Mouse (Mus musculus) c-Kit-positive CD71-positive TER-119-positive erythroid progenitor cells, embryonic 14.5 days (primary cell): ENCODE data around the gene Prim2.

Experiments used
- DNase-seq: peaks from one replicate; pipeline ENCODE4 v3.0.0-alpha.2; 2013; ENCODE audit warnings: low spot score

The Prim2 gene

GRCm38 (mm10) chr1:33541708-33542107 is 127.9 kb downstream of the Prim2 start:
- DNase-seq: no peak

GRCm38 (mm10) chr1:33537948-33538347 is 131.6 kb downstream of the Prim2 start:
- DNase-seq: no peak

DNA sequence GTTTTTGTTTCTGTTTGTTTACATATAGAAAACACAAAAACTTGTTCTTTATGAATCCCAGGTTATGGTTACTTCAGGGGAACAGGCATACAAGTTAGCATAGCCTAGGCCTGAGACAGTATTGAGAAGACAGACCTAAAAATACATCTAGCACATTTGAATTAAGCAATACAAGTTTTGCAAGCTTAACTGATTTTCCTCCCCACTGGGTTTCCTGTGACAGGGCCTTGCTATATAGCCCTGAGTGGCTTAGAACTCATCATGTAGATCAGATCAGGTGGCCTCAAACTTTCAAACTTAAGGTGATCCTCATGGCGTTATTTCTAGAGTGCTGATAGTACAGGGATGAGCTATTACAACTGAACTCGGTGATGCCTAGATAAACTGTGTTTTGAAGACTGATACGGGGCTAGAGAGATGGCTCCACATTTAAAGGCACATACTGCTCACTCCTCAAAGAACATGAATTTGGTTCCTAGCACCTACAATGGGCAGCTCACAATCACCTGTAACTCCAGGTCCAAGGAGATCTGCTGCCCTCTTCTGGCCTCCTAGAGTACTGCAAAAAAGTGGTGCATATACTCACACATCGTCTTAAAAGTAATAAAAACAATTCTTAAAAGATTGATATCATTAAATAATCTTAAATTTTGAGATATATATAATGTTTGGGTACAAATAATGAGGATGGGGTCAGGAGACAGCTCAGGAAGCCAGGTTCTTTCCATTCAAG is 133.2 kb downstream of the Prim2 start:
- no peak for DNase-seq

DNA sequence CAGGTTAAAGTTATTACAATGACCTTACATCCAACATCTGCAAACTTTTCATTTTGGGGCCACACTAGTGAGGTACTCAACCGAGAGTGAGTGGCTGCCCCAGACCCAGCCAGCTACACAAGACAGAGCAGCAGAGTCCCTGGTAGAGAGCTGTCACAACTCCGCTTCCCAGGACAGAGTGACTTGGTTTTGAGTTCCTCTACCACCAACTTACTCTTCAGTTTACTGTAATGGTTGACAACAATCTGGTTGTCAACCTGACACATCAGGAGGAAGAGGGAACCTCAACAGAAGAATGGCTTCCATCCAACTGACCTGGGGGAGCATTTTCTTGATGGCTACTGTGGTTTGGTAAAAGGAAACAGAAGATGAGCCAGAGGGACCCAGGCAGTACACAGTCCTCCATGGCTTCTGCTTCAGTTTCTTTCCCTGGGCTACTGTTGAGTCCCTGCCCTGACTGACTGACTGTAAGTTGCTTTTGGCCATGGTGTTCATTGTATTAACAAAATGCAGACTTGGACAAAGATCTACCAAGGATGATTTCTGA is 134.4 kb downstream of the Prim2 start:
- DNase-seq: no peak

DNA sequence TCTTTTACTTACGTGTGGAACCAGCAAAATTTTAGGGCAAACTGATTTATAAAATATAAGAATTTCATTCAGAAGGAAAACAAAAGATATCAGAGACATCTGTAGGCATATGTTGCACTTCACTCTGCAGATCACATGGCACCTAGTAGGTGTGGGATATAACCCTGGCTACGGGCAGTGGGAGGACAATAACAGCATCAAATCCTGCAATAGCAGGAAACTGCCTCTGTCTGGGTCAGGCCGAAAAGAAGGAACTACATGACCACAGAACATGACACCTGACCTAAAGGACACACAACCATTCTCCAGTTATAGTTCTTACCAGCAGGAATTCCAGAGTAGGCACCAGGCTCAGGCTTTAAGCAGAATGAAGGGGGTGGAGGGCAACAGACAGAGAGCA is 137.7 kb downstream of the Prim2 start:
- no peak for DNase-seq

GRCm38 (mm10) chr1:33531097-33531856 is 138.3 kb downstream of the Prim2 start:
- DNase-seq: peak; percentile 34

GRCm38 (mm10) chr1:33530491-33530890 is 139.1 kb downstream of the Prim2 start:
- DNase-seq: no peak

DNA sequence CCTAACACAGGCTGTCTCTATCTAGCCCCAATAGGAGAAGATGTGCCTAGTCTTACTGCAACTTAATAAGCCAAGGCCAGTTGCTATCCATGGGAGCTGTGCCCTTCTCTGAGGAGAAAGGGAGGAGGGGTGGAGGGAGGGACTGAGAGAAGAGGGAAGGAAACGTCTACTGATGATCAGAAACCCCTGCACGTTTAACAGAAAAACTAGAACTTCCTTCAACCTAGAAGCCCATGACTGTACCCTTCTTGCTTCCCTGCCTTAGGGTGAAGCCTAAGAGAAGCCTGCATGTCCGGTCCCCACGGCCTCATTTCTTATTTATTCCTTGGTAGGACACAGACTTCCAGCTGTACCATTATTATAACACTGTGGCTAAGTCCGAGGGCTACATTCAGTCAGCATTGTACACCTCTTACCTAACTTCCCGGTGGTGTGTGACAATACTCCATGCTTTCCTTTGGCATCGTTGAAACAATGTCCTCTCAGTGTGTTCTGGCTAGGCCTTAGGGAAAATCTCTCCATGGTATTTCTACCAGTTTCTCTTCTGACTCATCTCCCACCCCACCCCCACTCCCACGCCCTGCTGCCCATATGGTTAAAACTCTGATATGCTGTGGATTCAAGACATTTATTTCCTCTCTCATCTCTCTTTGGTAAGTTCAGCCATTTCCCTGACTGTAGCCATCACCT is 139.9 kb downstream of the Prim2 start:
- DNase-seq: no peak

DNA sequence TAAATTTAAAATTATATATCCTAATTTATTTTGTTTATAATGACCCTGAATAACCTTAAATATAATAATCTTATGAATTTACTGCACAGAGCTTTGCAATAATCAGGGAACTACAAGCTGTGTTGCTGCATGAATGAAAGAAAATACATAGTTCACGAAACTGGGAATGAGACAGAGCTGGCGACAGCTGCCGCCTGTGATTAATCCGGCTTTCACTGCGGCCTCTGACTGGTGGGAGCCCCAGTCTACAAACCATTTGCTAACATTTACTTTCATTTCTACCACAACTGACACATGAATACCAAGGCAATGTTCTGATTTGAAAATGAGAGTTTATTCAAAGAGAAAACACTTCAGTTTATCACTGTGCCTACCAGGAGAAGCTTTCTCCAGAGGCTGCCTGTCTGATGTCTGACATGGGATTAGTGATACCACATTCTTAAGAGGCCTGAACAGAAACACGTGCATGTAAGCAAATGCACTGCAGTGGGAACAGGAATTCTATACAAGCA is 142.2 kb downstream of the Prim2 start:
- DNase-seq: no peak

- DNase-seq: no peak
Observed at GRCm38 (mm10) chr1:33523223-33523622, 146.4 kb downstream of the Prim2 start.

GRCm38 (mm10) chr1:33515124-33515523 is 154.5 kb downstream of the Prim2 start:
- DNase-seq: no peak

DNA sequence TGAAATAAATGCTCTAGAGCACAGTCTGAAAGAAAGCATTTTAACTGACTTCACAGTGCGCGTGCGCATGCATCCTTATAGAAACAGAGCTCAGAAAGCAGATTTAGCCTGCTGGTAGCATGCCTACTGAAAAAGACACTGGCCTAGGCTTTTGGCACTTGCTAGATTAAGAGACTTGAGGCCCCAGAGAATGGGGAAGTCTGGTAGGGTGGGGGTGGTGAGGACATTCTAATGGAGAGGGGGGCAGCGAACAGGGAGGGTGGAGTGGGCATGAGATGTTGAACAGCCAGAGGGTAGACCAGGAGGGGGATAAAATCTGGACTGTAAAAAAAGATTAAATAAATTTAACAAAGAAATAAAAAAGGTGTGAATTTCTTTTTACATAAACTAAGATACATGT is 158.3 kb downstream of the Prim2 start:
- DNase-seq: no peak

- DNase-seq: no peak
Observed at GRCm38 (mm10) chr1:33504371-33504770, 165.2 kb downstream of the Prim2 start.

- DNase-seq: no peak
Observed at GRCm38 (mm10) chr1:33502890-33503289, 166.7 kb downstream of the Prim2 start.

GRCm38 (mm10) chr1:33502298-33502697 is 167.3 kb downstream of the Prim2 start:
- no peak for DNase-seq

- no peak for DNase-seq
Observed at GRCm38 (mm10) chr1:33500111-33500510, 169.5 kb downstream of the Prim2 start.

DNA sequence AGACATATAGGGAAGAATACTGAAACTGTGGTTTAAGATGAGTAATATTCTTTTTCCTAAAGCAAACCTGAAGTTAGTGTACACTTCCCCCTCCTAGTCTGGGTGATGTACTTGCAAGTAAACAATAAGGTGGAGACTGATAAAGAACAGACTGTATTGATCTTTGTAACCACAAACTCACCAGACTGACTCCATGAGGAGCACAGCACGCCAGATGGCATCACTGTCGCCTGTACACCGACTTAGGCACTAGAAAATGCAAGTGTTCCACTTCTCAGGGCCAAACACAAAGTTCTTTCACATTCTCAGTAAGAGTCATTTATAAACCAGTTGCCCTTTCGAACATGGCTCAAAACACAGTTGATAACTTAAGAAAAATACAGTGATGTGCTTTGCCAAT is 170.0 kb downstream of the Prim2 start:
- DNase-seq: no peak

- no peak for DNase-seq
Observed at GRCm38 (mm10) chr1:33496128-33496527, 173.5 kb downstream of the Prim2 start.

- DNase-seq: no peak
Observed at GRCm38 (mm10) chr1:33495586-33495985, 174.0 kb downstream of the Prim2 start.

GRCm38 (mm10) chr1:33495203-33495553 is 174.4 kb downstream of the Prim2 start:
- no peak for DNase-seq

DNA sequence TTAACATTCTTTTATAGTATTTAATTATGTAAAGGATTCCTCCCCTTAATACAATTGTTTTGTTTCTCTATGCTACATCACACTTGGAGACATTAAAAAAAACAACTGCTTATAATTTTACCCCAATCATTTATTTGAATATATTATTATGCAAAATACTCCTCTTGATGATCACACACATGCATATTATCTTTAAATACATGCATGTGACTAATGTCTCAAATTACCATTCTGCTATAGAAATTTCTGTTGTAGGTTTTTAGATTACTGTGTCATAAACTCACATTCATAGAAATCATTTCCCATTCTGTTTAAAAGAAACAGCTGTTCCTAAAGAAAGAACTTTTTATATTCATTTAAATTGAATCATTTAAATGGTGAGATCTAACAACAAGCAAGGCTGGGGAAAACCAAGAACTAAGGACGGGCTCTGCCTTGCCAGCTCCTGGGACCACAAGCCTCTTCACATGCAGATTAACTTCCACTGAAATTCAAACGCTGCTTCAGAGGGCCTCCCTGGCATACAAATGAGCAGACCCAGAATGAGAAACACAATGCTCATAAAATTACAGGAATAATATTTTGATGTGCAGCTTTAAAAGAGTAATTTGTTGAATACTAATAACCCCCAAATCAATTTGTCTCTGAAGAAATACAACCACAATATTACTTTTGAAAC is 174.9 kb downstream of the Prim2 start:
- no peak for DNase-seq

GRCm38 (mm10) chr1:33490220-33490619 is 179.4 kb downstream of the Prim2 start:
- DNase-seq: no peak
